Mouse (Mus musculus) adrenal gland, adult (tissue): ENCODE data around the gene Usp48.

Source experiments
- DNase-seq, 2 experiments: peaks; one replicate each; pipeline ENCODE4 v3.0.0; 2022 to 2023; ENCODE audit warnings: low spot score in 1 of 2; ENCODE audit not compliant: inconsistent age in 2 of 2

Usp48 gene

DNA sequence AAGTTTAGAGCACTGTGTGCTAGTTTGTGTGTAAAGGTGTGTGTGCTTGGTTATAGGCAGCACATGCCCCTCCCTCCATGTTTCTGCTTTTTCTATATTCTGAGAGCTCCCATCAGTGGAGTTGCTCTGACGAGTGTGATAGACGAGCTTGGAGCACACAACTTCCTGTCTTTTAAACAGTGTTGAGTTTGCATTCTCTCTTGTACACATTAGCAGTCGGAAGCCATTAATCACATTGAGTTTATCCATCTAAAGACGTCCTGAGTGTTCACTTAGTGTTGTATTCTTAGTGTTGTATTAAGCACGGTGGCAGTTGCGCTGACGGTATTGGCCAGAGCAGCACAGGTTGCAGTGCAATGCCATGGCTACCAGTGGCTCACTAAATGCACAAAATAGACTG, 15.7 kb downstream of the Usp48 start:
- DNase-seq = no peak

DNA sequence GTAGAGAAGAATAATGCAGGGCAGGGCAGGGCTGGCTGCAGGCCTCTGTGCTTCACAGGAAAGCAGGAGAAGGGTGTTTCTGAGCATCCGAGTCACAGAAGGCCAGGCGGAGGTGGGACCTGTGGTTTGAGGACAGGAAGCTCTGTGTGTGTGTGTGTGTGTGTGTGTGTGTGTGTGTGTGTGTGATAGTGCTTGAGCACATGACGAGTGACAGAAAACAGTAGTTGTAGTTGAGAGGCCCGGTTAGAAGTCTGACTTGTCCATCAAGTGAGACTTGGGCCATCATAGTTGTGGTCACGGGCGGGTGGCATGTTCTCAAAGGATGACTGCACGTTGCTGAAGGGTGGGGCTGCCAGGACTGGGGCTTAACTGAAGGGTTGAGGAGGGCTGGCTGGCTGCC, 16.1 kb downstream of the Usp48 start:
- DNase-seq = no peak

DNA sequence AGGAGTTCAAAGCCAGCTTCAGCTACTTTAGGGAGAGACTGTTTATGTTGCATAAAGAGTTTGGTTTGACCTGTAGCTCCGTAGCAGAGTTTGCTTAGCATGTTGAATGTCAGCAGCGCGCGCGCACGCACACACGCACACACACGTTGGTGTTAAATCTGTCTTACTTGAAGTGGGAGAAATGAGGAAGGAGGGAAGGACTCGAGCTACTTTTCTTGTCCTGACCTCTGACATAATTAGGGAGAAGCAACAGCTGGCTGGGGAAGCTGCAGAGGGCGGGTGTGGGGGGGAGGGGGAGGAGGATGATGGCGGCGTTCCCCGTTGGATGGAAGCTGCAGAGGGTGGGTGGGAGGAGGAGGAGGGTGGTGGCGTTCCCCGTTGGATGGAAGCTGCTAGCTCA, 16.7 kb downstream of the Usp48 start:
- DNase-seq = no peak

DNA sequence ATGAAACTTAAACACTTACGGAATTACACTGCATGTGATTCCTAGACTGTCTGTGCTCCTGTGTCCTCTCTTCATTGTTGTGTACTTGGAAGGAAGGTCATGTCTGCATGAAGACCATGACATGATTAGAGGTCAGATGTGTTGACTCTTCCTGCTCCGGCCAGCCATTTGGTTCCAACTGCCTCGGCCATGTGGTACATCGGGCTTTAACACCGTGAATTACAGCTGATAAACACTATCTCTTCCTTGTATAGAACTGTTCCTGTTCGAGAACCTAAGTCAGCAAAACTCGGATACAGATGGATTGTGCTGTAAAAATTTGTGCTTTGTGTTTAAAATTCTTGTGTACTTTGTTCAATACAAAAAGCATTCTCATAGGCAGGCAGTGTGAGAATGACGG, 29.3 kb downstream of the Usp48 start:
- DNase-seq = peak in 1 of 2 experiments; percentile 43

DNA sequence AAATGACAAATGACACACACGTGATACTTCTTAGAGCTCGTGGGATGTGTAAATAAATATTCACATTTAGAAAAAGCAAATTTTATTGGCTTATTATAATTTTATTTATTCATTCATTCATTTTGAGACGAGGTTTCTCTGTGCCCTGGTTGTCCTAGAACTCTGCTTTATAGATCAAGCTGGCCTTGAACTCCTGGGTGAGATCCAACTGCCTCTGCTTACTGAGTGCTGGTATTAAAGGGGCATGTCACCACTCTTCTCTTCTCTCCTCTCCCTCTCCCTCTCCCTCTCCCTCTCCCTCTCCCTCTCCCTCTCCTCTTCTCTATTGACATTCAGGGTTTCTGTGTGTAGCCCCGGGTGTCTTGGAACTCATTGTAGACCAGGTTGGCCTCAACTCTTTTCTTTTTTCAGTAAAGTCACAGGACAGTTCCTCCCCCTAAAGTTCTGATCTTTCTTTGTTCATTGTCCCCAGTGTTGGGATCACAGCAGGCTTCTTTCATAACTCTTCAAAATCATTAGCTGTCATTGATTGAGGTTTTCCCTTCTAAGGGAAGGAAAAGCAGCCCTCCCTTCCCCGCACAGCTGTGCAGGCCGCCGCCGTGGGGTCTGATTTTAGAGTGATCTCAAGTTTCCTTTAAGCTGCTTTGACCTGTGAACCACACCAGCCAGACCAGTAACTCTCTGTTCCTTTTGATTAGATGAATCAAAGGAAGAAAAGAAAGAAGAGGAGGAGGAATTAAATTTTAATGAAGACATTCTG, 34.1 kb downstream of the Usp48 start:
- DNase-seq = peak; percentile 45 to 74

DNA sequence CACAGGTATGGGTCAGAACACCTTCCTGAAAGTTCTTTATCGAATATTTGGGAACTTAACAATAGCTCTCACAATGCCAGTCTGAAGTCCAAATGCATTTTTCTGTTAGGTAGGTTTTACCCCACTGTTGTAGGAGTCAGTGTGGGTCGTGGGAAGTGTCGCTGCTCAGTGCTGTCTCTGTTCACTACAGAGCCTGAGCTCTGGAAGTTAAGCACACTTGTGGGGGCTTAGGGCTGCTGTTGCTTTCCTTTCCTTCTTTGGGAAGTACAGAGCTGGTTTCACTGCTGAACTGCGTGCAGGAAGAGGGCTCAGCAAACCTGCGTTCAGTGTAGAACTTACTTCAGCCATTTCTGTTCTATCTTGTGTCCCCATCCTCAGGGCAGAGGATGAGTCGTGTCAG, 34.8 kb downstream of the Usp48 start:
- no peak for DNase-seq

DNA sequence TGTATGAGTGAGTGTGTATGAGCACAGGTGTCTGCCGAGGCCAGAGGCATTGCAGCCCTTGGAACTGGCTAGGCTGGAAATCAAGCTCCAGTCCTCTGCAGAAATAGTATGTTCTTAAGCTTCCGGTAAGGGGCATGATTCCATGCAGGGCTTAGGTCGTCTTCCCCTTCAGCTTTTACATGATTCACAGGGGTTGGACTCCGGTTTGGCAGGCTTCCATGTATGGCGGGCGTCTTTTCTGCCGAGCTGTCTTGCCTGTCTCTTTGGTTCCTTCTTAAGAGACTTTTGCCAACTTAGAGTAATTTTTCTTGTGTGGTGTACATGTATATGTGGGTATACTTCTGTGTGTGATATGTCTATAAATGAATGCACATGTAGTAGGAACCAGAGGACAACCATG, 35.8 kb downstream of the Usp48 start:
- DNase-seq = peak; percentile 73 to 86

DNA sequence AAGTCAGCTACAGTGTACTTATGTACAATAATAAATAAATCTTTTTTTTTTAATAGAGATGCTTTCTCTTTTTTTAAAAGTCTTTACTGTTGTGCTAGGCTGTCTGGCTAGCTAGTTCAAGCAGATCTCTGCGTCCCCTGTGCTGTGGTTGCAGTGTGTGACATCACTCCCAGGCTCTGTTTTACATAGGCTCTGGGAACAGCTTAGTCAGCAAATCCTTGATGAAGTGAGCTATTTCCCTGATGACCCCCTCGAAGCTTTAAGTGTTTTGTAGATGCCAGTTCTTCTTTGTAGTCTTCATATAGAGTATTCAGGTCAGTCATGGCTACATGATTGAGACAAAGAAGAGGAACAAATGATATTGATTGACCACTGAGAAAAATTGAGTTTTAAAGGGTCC, 36.6 kb downstream of the Usp48 start:
- DNase-seq = no peak

DNA sequence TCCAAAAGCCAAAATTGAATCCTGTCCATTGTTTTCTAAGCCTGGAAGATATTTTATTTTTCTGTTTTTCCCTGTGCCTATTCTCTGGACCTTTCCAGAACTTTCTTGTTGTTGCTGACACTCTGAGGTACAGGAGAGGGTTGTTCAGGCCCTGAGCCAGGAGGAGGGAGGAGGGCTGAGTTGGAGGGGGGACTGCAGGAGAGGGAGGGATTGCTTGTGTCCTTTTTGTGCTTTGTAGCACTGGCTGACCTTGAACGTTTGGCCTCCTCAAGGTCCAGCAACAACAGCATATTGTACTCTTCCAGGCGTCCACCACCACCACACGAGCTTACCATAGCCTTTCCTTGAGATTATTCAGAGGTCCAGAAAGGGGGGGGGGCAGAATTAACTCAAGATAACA, 38.0 kb downstream of the Usp48 start:
- DNase-seq = peak; percentile 88 to 89

DNA sequence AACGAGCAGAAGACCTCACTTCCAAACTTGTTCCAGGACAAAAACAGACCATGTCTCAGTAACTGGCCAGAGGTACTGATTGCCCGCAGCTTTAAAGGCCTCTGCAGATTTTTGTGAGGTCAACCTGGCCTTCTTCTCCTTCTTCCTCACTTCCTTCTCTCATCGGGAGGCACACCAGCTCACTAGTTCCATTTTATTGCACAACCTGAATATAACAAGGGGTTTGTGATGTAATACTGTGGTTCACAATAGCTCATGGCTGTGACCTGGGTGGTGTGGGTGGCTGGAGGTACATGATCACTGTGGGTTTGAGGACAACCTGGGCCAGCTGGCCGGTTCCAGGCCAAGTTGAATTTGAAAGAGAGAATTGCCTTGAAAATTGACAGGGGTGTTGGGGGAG, 39.8 kb downstream of the Usp48 start:
- DNase-seq = peak in 1 of 2 experiments; percentile 63

DNA sequence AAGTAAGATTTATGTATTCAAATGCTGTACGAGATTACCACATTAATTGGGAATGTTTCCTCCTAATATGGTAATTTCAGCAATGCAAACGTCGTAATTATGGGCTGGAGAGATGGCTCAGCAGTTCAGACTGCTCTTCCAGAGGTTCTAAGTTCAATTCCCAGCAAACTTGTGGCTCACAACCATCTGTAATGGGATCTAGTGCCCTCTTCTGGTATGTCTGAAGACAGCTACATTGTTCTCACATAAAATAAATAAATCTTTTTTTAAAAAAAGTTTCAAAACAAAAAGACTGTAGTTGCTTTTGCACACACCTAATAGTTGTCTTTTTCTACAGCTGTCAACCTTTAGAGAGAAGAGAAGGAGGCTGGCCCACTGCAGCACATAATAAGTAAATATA, 43.0 kb downstream of the Usp48 start:
- no peak for DNase-seq

DNA sequence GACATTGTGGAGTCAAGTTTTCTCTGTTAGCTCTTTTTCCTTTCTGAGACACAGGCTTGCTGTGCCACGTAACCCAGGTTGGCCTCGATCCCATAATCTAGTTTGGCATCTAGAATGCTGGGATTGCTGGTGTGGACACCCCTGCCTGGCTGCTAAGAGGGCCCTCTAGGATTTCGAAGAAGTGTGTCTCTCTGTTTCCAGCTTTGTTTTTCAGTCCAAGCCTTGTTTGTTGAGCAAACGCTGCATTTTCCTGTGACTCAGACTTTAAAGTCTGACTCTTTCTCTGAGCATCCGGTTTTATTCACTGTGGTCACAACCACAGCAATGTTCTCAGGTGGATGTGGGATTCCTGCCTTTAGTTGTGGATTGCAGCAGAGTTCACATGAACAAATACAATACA, 48.0 kb downstream of the Usp48 start:
- DNase-seq = peak in 1 of 2 experiments; percentile 76

DNA sequence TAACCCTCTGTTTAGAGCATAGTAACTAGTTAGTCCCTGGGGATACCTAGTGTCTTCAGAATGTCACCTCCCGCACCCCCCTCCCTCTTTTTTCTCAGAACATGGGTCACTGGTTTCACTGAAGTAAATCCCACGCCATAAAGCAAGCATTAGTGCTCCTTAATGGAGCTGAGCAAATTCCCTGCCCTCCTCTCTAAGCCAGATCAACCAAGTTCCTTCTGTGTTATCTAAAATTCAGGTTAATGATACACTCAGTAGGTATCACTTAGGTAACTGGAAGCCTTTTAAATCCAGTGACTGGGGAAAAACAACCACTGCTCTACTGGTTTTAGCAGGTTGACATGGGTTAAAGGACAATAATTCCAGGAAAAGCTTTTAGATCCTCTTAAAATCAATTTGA, 48.5 kb downstream of the Usp48 start:
- no peak for DNase-seq

DNA sequence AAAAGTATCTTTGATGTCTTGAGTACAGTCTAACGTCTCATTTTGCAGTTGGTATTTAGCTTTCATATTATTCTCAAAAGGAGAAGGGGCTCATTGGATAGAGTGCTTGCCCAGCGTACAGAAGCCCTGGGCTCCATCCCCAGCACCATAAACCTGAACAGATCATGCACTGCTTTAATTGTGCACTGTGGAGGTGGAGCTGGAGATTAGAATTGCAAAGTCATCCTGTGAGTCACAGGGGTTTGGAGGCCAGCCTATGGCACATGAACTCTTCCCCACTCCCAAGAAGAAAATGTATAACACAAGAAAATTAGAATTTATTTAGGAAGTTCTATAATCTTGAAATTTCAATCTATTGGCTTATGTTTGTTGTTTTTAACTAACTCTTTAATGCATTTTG, 49.9 kb downstream of the Usp48 start:
- peak; percentile 68 to 87 for DNase-seq

DNA sequence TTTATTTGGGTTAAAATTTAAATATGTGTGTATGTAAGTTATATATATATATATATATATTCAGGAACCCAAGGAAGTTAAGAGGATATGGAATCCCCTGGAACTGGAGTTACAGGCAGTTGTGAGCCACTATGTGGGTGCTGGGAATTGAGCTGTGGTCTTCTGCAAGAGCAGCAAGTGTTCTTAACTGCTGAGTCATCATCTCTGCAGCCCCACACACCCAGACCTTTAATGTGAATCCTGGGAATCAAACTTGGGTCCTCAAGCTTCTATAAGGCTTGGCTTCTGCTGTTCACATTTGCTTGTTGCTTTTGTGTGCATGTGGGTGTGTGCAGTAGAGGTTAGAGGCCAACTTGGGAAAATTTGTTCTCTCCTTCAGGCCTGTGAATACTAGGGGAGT, 52.7 kb downstream of the Usp48 start:
- no peak for DNase-seq

DNA sequence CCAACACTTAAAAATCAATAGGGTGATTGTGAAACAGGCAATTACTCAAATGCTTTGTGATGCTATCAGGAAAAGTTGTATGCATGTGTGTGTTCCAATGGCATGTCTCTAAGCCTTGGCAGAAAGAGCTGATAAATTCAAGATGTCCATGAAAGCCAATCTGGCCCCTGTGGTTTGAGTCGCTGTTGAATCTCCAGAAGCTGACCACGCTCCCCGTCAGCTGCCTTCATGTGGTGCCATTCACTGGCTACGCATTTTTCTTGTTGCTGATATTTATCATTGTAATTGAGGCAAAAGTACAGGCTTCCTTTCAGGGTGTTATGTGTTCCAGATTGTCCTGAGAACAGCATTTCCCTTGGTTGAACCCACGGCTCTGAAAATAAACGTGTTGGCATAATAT, 54.1 kb downstream of the Usp48 start:
- no peak for DNase-seq

DNA sequence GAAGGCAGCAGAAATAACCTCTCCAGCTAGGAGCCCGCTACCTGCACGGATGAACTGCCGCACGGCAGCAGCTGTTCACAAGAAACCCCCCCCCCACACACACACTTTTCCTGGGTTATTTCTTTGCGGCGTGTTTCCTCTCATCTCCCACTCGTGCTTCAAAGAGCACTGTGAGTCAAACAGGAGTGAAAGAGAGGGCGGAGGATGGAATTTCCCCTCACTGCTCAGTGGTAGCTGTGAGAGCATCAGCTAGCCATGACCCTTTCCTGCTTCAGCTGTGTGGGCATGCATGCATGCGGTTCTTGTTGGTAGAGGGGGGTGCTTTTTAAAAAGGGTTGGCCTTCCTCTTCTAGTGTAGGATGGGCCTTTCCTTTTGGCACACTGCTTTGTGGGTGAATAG, 54.7 kb downstream of the Usp48 start:
- no peak for DNase-seq

DNA sequence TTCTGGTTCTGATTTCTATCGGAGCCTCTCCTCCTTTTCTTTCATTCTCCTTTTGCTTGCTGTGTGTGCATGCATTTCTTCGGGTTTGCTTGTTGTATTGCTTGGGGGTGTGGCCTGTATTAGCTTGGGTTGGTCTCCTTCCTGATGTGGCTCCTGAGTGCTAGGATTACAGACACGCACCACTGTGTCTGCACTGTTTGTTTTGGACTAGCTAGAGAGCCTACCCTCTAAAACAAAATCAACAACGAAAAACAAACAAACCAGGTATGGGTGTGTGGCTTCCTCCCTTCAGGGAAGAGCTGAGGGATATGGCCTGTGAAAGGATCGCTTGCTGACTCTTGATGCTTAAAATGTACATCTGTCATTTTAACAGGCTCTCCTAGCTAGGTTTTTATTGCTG, 57.4 kb downstream of the Usp48 start:
- DNase-seq = no peak

DNA sequence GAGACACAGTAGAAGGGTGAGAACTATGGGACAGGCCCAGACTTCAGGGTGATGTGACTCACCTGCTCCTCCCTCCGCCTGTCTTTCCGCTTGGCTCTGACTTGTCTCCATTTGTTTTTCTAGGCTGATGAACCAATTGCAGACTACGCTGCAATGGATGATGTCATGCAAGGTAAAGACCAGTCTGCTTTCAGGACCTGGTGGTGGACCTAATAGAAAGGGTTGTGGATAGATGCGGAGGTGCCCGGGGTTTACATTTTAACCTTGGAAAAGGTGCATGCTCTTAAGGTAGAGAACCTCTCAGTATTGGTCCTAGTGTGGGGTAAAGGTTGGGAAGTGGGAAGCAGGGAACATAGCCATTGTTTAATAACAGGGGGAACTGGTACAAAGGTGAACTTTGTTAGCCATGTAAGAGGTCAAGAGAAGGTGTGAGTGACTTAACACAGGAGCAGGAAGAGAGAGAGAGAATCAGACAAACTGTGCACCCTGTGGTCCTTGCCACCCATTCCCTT, 59.3 kb downstream of the Usp48 start:
- DNase-seq = peak in 1 of 2 experiments; percentile 54

DNA sequence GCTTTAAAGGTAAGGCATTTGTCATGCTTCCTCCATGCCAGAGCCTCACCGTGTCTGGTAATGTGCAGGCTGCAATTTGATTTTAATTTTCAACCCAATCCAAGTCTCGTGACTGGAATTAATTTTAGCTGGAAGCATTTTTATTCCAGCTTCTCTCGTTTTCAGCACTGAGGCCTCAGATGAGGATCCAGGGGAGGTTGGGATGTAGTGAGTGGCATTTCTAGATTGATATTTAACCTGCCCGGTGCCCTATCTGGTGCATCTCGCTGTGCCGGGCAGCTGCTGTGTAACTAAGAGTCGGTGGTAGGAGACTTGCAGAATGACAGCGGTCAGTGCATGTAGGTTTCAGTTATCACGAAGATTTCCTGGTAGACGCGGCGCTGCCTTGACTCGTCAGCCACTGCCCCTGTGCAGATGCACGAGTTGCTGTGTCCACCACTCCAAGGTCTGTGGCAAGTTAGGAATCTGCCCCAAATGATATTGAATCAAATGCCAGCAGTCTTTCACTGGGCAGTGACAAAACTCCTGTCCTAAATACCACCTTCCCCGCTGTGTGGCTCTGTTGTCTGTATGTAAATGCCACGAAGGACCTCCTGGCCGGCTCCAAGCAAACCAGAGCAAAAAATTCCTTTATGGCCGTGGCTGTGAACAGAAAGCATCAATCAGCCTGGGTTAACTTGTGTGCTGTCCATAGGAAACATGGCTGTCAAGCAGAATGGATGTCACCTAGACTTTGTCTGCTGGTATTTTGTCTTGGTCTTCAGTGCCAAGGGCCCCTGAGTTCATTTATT, 61.9 kb downstream of the Usp48 start:
- no peak for DNase-seq

DNA sequence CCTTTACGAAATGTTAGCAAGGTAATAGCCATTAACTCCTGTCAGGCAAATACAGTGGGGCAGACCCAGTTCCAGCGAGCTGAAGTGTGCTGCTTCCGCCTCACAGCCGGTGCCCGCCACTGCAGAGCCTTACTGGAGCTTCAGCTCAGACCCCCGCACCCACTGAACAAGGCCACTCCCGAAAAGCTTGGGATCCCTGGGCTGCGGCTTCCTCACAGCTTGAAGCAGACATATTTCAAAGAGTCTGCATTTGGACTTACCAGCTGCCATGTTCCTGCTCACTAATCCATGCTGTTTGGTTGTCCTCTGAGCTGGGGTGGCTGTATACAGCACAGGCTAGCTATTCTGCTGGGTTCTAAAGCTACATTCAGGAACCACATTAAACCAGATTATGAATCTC, 64.1 kb downstream of the Usp48 start:
- DNase-seq = no peak

DNA sequence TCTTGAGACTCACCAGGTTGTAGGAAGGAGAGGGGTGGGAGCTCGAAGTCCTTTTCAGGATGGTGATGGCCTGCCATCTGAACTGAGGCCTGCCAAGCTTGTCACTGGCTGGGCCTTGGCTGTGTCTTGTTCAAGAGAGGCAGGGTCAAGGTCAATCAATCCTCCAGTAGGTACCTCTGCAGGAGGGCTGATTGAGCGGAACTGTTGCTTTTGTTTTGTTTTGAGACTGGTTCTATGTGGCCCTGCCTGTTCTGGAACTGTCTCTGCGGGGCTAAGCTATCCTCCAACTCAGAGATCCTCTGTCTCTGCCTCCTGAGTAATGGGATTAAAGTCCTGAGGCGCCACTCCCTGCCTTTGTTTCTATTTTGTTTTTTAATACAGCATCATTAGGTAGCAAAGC, 66.0 kb downstream of the Usp48 start:
- DNase-seq = no peak
